Comparison of ENCODE assay signal across 10 mouse cellular contexts in genomic region chr3:136969796-136970195, GRCm38 (mm10).
DNase-seq lines count a peak whose midpoint lies in the region; ATAC-seq lines count a peak whose summit lies in the region.
"Had no signal": no experiment of that assay in that cellular context is flagged by ENCODE, and none has a peak within 500 bp of the region (broad histone marks: within the 10 kb centered on the region; RNA-seq: fewer than 3 reads in every experiment).

No protein-coding gene starts in this region.

- DNase-seq in adrenal gland, postnatal 10 days = peak; percentile 65
- DNase-seq in adrenal gland, adult 18-20 months (ENCODE audit: low spot score in 2 of 2) = no peak
- DNase-seq in left cerebral cortex, postnatal 4 days = peak; percentile 56
- DNase-seq in left cerebral cortex, adult 11 months (ENCODE audit: low spot score) = no peak
- peak; percentile 54 for DNase-seq in gonadal fat pad, adult 2 months (ENCODE audit: low read depth)
- DNase-seq in limb, embryonic 11.5 days (ENCODE audit: low spot score) = peak; percentile 39
- DNase-seq in urinary bladder, adult 2 months (ENCODE audit: low spot score) = no peak
- no peak for DNase-seq in gastrocnemius, postnatal 14 days

- H3K4me1 ChIP-seq in limb, embryonic 11.5 days (ENCODE audit: control insufficient read depth, insufficient read depth, low read length) = no peaks in the 10 kb centered on the region
- H3K4me1 ChIP-seq: embryonic facial prominence, embryonic 15.5 days had no signal

- WGBS in limb, embryonic 11.5 days = 36% methylated on average over 4 of the region's 4 CpGs

- no peak overlapping the region for H3K4me3 ChIP-seq in limb, embryonic 11.5 days (ENCODE audit: low read depth, low read length)
- H3K4me3 ChIP-seq: embryonic facial prominence, embryonic 15.5 days; left cerebral cortex, adult 2 months had no signal

- H3K9me3 ChIP-seq in limb, embryonic 11.5 days (ENCODE audit: control insufficient read depth, low read length) = no peaks in the 10 kb centered on the region
- H3K9me3 ChIP-seq: embryonic facial prominence, embryonic 15.5 days had no signal

- no peak overlapping the region for H3K27ac ChIP-seq in limb, embryonic 11.5 days (replicated peaks; ENCODE audit: low read depth, low read length)
- H3K27ac ChIP-seq: embryonic facial prominence, embryonic 15.5 days; left cerebral cortex, adult 2 months had no signal

- H3K4me2 ChIP-seq in limb, embryonic 11.5 days (ENCODE audit: low read depth, severe bottlenecking) = no peak overlapping the region
- H3K4me2 ChIP-seq: embryonic facial prominence, embryonic 15.5 days had no signal

- H3K27me3 ChIP-seq in limb, embryonic 11.5 days (ENCODE audit: control insufficient read depth, insufficient read depth, low read length) = no peaks in the 10 kb centered on the region
- H3K27me3 ChIP-seq: embryonic facial prominence, embryonic 15.5 days had no signal

- intact Hi-C loops in left cerebral cortex, postnatal 4 days (cut with DNase I) = no loop called here
- intact Hi-C loops in gastrocnemius, postnatal 14 days (cut with DNase I; ENCODE audit: low total_unique reads) = no loop called here

- ATAC-seq in limb, embryonic 11.5 days (ENCODE audit: insufficient number of reproducible peaks, low FRiP score, low TSS enrichment, low read depth) = no peak

- no peak overlapping the region for H3K9ac ChIP-seq in limb, embryonic 11.5 days (ENCODE audit: low read length)
- H3K9ac ChIP-seq: embryonic facial prominence, embryonic 15.5 days had no signal

- H3K36me3 ChIP-seq in limb, embryonic 11.5 days (ENCODE audit: control insufficient read depth, insufficient read depth, low read length) = no peaks in the 10 kb centered on the region
- H3K36me3 ChIP-seq: embryonic facial prominence, embryonic 15.5 days had no signal

Comparison
In these comparisons a context has a peak if more than half of its experiments do, and no peak if none do; other contexts are left out.
1. DNase-seq: peak in adrenal gland, postnatal 10 days (single experiment), left cerebral cortex, postnatal 4 days (single experiment), gonadal fat pad, adult 2 months (single experiment) and limb, embryonic 11.5 days (single experiment); none in adrenal gland, adult 18-20 months (0 of 2), left cerebral cortex, adult 11 months (single experiment), urinary bladder, adult 2 months (single experiment) and gastrocnemius, postnatal 14 days (single experiment).